Mouse (Mus musculus): ENCODE measurements around the gene Nsun6. TPM values are rescaled to one million over a fixed set of nuclear protein-coding genes. Genes with fewer than 3 reads are reported as not detected.

The Nsun6 gene
- total RNA-seq, 2 experiments from 2014 or later, result 15.2 to 17.6 TPM

GRCm38 (mm10) chr2:14996036-14996435 is 58.8 kb downstream of the Nsun6 start:
- intact Hi-C loops (cut with DNase I), result no loop called here
- no peak for DNase-seq

GRCm38 (mm10) chr2:14992531-14992930 is 62.3 kb downstream of the Nsun6 start:
- intact Hi-C loops (cut with DNase I), result no loop called here
- DNase-seq, result no peak

- intact Hi-C loops (cut with DNase I), result no loop called here
- DNase-seq, result no peak
Observed at GRCm38 (mm10) chr2:14989350-14989749, 65.5 kb downstream of the Nsun6 start.

GRCm38 (mm10) chr2:14988451-14988850 is 66.4 kb downstream of the Nsun6 start:
- intact Hi-C loops (cut with DNase I), result no loop called here
- no peak for DNase-seq

GRCm38 (mm10) chr2:14984029-14984428 is 70.8 kb downstream of the Nsun6 start:
- intact Hi-C loops (cut with DNase I), result no loop called here

GRCm38 (mm10) chr2:14961493-14961892 is 93.4 kb downstream of the Nsun6 start:
- no peak for DNase-seq
- intact Hi-C loops (cut with DNase I), result no loop called here

More at GRCm38 (mm10) chr2:14984029-14984428, 70.8 kb downstream of the Nsun6 start:
- DNase-seq, result no peak

GRCm38 (mm10) chr2:14960963-14961488 is 93.8 kb downstream of the Nsun6 start:
- intact Hi-C loops (cut with DNase I), result no loop called here
- DNase-seq, result no peak

- no peak for DNase-seq
- intact Hi-C loops (cut with DNase I), result no loop called here
Observed at GRCm38 (mm10) chr2:14953090-14953489, 101.8 kb downstream of the Nsun6 start.

Other genes with a start within 250 kb of the Nsun6 start
- 10 to 100 TPM; 45.9 to 47.3 TPM for gene Arl5b, start 5.7 kb downstream of the Nsun6 start, total RNA-seq (2021)